Mouse (Mus musculus) lung, postnatal 4 days (tissue): ENCODE data around the gene Gpr152.
"Not testable (repeated sequence)": the region's sequence is repeated elsewhere in the genome, so short reads cannot be mapped to it uniquely, and the experiment has no call there.

ENCODE experiments used
- DNase-seq, 2 experiments: peaks; one replicate each; pipeline ENCODE4 v3.0.0; 2021

Gpr152 gene

GRCm38 (mm10) chr19:4112063-4112960, 27.3 kb upstream of the Gpr152 start:
- peak in 1 of 2 experiments; percentile 46 for DNase-seq

- DNase-seq, result peak; percentile 78
Measured at GRCm38 (mm10) chr19:4113186-4113805, 26.3 kb upstream of the Gpr152 start.

- DNase-seq, result peak in 1 of 2 experiments; percentile 66
Measured at GRCm38 (mm10) chr19:4113806-4114230, 25.8 kb upstream of the Gpr152 start.

GRCm38 (mm10) chr19:4114551-4114950, 25.0 kb upstream of the Gpr152 start:
- DNase-seq, result no peak

GRCm38 (mm10) chr19:4115144-4115543, 24.4 kb upstream of the Gpr152 start:
- DNase-seq, result no peak

- DNase-seq, result no peak
Measured at GRCm38 (mm10) chr19:4115816-4116215, 23.8 kb upstream of the Gpr152 start.

GRCm38 (mm10) chr19:4117006-4117405, 22.6 kb upstream of the Gpr152 start:
- DNase-seq, result no peak

GRCm38 (mm10) chr19:4118350-4118749, 21.2 kb upstream of the Gpr152 start:
- no peak for DNase-seq

- no peak for DNase-seq
Measured at GRCm38 (mm10) chr19:4119716-4120487, 19.7 kb upstream of the Gpr152 start.

GRCm38 (mm10) chr19:4120496-4120895, 19.1 kb upstream of the Gpr152 start:
- no peak for DNase-seq

- peak; percentile 97 to 99 for DNase-seq
Measured at GRCm38 (mm10) chr19:4121097-4121805, 18.3 kb upstream of the Gpr152 start.

- DNase-seq, result not testable (repeated sequence)
Measured at GRCm38 (mm10) chr19:4121896-4122295, 17.7 kb upstream of the Gpr152 start.

- DNase-seq, result no peak
Measured at GRCm38 (mm10) chr19:4122411-4123370, 16.9 kb upstream of the Gpr152 start.

GRCm38 (mm10) chr19:4124432-4124831, 15.2 kb upstream of the Gpr152 start:
- DNase-seq, result no peak

GRCm38 (mm10) chr19:4125268-4125667, 14.3 kb upstream of the Gpr152 start:
- DNase-seq, result peak in 1 of 2 experiments; percentile 35

- DNase-seq, result peak; percentile 99
Measured at GRCm38 (mm10) chr19:4125741-4126696, 13.6 kb upstream of the Gpr152 start, which contains the start of gene Aip. TSS of gene Aip (minus strand) at chr19:4125858.

GRCm38 (mm10) chr19:4126759-4127495, 12.7 kb upstream of the Gpr152 start:
- no peak for DNase-seq

GRCm38 (mm10) chr19:4129462-4129861, 10.1 kb upstream of the Gpr152 start:
- DNase-seq, result no peak

- no peak for DNase-seq
Measured at GRCm38 (mm10) chr19:4130106-4130505, 9.5 kb upstream of the Gpr152 start.
